Mouse (Mus musculus) lung, postnatal 4 days (tissue): ENCODE data around the gene Igf2bp3.
"Not testable (repeated sequence)": the region's sequence is repeated elsewhere in the genome, so short reads cannot be mapped to it uniquely, and the experiment has no call there.

ENCODE experiments used
- DNase-seq, 2 experiments: peaks; one replicate each; pipeline ENCODE4 v3.0.0; 2021

The Igf2bp3 gene

DNA sequence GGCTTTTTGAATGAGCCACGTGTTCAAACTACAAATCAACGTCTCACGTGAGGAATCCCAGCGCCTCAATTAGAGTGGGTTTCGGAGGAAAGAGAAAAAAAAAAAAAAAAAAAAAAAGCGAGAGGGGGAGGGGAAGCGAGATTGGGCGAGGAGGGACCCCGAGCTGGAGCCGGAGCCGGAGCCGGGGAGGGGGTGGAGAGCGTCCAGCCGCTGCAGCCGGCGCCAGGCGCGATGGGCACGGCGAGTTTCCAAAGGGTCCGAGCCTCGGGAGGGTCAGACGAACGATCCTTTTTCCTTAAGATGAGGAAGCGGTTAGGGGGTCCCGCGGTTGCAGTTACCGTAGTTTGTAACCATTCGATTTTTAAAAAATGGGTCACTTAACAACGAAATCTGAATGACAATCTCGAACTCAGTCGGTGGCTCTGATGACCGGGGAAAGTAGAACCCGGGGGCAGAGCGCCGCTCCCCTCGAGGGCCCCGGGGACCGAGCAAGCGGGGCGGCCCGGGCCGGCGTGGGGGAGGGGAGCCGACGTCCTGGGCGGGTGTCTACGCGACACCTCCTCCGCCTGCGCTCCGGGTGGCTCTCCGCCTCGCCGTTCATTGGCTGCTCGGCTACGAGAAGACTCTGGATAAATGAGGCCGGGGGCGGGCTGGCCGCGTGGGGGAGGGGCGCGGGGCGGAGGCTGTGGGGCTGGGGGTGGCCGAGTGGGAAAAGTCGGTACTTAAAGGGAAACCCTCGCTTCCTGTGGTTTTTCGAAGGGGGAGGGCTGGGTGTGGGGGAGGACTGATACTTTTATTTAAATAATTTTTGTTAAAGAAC, at the start of gene Igf2bp3:
TSS of gene Igf2bp3 (minus strand) at position 30 of the 820 bp plus-strand sequence.
- peak; percentile 89 to 93 for DNase-seq

DNA sequence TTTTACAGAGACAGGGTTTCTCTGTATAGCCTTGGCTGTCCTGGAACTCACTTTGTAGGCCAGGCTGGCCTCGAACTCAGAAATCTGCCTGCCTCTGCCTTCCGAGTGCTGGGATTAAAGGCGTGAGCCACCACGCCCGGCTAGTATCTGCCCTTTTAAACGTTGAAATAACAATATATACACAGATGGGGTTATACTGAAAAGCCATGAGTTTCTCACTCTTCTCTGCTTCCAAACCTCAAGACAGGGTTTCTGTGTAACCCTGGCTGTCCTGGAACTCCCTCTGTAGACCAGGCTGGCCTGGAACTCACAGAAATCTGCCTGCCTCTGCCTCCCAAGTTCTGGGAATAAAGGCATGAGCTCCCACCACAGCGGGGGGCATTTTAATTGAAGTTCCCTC, 49.7 kb upstream of the Igf2bp3 start:
- DNase-seq: not testable (repeated sequence)

DNA sequence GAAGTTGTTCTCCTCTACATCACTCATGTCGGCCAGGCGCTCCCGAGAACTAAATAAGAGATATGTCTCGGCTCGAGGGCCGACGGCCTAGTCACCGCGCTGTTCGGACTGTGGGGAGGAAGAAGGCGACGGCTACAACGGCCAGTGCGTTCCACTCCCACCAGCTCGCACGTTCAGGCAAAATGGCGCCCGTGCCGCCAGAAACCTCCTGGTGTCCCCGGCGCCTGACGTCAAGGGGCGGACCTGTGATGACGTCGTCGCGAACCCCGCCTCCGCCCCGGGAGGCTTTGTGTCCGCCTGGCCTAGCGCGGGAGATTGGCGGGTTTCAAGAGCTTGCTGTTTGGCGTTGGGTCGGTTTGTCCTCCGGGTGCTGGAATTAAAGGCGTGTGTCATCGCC, 49.1 kb upstream of the Igf2bp3 start, which contains the start of gene Tra2a:
TSS of gene Tra2a (minus strand) at position 187 of the 397 bp plus-strand sequence.
- DNase-seq: peak; percentile 98

DNA sequence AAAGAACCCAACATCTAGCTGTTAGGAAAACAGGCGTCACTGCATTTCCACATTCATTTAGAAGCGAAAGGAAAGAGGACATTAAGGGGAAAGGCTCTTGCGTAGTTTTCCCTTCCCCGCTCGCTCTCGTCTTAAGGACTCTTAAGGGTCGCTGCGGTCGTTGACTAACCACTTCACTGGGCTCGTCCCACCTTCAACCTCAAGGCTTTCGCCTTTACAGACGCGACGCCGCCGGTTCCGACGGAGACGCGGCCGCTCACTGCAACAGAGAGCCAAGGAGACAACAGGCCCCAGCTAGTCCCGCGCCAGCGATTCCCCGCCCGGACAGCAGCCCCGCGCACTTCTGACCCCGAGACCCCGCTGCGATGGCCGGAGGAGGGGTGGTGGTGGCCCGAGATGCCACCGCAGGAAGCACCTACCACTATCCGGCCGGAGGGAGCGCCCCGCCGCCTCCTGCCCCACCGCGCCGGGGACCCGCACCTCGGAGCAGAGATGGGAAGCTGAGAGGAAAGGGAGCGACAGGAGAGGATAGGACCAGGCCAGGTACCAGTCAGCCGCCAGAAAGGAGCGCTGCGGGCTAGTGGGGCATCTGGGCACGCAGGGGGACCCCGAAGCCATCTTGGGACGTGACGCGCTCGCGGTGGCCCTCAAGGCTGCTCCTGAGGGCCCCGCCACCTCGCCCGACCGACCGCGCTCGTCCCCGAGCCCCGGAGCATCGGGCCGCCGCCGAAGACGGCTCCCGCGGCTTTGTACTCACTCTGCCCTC, 48.5 kb upstream of the Igf2bp3 start:
- peak; percentile 73 to 83 for DNase-seq

DNA sequence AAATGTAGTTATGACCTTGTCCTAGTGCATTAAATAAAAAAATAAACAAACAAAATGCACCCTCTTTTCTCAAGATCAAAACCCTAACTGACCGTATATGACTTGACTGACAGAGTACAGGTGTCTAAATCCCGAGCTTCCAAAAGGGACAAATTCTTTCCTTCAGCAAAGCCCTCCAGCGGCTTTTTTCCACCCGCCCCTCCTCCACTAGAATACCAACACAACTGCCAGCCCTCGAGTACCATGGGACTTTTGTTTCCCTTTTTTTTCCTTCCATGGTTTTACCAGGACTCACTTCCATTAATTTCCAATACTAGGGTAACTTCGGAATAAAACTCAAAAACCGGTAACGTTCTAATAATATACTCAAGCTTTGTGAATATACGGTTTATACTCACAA, 47.7 kb upstream of the Igf2bp3 start:
- no peak for DNase-seq

DNA sequence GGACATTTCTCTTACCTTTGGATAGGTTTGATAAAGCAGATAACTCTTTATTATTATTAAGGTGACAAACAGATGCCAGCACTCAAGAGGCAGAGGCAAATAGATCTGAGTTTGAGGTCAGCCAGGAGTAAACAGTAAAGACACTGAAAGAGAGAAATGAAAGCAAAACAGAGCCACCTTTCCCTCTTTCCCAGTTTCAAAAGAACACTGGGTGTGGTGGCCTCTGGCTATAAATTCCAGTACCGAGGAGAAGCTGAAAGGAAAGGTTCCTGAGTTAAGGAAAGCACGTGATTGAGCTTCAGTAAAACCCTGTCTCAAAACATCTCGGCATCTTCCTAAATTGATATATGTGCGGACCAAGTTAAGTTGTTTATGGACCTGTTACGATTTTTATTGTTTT, 45.0 kb upstream of the Igf2bp3 start:
- DNase-seq: no peak

DNA sequence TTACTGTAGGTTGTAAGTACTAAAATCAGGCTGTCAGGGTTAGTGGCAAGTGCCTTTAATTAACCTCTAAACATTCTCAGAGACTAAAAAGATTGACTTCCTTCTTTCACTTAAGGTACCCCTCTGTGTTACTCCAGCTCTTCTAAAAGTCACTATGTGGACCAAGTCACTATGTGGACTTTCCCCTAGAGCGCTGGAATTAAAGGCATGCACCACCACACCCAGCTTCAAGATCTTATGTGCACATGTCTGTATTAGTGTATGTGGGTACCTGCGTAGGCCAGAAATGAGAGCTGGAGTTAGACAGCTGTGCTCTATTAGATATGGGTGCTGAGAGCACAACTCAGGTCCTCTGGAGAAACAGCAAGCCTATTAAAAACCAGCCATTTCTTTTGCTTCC, 43.1 kb upstream of the Igf2bp3 start:
- DNase-seq: no peak

DNA sequence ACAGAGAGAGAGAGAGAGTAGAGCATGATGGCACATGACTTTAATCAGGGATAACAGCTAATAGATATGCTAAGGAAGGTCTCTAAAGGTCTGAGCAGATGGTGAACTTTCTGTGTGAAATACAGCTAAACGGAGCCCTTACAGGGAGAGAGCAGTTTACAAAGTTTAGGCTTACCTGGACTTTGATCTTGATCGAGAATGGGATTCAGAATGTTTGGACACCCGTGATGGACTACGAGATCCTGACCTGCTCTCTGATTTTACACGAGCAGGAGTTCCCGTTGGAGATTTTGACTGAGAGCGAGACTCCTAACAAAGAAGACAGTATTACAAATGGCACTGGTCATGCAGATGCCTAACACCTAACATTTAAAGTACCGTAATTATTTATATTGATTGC, 37.5 kb upstream of the Igf2bp3 start:
- no peak for DNase-seq

DNA sequence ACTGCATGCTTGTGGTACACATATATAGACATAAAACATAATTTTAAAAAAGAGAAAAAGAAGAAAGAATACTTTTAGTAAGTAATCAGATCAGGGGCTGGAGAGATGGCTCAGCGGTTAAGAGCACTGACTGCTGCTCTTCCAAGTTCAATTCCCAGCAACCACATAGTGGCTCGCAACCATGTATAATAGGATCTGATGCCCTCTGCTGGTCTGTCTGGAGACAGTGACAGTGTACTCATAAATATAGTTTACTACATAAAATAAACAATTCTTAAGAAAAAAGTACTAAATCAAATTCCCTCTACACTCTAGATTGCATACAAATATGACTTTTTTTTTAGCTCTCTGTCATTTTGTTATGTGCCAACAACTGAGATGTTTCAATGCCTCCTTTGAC, 36.4 kb upstream of the Igf2bp3 start:
- no peak for DNase-seq

DNA sequence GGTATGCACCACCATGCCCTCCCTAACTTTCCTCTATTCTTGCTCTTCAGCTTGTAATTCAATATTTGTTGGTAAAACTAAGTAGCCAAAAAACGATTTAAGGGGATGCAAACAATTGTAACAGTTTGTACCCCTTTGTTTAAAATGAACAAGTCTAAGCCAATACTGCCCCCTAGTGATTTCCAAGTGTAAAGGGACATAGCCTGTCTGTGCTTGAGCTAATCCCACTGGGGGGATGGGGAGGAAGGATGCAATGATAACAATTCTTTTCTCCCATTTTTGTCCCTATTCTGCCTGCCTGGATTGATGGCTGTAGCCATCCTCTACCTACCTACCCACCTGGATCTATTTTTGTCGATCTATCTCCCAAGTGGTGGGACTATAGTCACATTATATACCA, 32.5 kb upstream of the Igf2bp3 start:
- no peak for DNase-seq

DNA sequence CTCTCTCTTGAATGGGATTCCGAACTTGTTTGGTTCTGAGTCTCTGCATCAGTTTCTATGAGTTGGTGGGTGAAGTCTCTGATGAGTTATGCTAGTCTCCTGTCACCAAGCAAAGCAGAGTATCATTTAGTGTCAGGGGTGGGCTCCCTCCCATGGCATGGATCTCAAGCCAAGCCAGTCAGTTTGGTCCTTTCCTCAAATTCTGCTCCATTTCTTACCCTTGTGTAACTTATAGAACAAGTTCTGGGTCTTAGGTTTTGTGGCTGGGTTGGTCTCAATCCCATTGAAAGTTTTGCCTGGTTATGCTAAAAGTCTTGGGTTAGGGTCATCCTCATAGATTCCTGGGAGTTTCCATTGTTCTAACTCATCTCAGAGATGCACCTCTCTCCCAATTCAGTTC, 27.6 kb upstream of the Igf2bp3 start:
- DNase-seq: no peak

DNA sequence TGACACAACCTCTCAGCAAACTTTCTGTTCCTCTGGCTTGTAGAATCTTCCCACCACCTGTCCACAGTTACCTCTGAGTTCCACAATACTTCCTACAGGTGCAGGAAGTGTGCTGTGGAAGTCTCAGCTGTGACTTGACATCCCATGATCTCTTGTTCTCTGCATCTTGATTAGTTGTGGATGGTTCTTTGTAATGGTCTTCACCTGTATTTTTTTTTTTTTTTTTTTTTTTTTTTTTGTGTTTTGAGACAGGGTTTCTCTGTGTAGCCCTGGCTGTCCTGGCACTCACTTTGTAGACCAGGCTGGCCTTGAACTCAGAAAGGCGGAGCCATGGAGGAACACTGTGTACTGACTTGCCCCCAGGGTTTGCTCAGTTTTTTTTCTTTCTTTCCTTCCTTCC, 26.8 kb upstream of the Igf2bp3 start:
- DNase-seq: no peak

DNA sequence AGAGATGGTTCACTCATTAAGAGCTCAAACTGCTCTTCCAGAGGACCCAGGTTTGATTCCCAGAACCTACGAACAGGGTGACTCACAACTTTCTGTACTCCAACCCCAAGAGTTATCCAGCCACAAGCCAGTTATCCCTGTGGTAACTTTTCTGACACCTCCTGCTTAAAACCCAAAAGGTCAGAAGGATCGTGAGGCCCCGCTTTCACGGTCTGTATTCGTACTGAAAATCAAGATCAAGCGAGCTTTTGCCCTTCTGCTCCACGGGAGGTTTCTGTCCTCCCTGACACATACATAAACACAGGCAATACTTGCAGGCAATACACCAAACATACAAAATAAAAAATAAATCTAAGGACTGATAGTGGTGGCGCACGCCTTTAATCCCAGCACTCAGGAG, 21.6 kb upstream of the Igf2bp3 start:
- peak; percentile 95 to 100 for DNase-seq

DNA sequence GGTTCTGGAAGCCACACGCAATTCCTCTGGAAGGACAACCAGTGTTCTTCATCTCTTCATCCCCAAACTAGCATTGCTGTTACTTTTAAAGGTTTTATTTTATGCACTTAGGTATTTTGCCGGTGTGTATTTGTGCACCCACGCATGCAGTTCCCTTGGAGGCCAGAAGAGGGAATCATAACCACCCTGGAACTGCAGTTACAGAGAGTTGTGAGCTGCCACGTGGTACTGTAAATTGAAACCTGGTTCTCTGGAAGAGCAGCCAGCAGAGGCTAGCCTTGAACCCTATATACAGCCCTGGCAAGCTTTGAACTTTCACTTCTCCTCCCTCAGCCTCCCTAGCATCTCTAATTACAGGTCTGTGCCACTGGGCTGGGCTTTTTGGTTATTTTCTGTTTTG, 18.6 kb upstream of the Igf2bp3 start:
- peak in 1 of 2 experiments; percentile 45 for DNase-seq

DNA sequence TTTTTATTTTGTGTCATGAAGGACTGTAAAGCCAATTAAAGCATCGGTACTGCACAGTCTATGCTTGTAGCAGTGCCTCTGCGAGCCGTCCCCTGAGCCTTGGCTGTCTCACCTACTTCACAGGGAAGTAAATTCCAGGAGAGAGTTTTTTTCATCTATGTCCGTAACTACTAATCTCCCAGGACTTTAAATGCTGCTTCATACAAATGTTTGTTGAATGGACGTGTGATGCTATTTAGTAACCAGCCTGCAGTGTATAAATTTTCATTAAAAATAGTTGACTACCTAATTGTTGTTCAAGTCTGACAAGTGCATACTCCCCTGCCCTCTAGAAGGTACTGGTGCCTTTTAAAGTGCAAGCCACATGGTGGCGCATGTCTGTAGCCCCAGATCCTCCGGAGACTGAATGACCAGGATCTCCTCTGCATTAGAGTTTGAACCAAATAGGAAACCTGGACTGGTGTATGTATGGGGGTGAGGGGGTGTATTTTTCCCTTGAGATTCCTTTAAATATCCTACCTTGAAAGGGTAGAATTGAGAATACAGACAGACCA, 13.4 kb upstream of the Igf2bp3 start:
- DNase-seq: peak; percentile 44 to 55

DNA sequence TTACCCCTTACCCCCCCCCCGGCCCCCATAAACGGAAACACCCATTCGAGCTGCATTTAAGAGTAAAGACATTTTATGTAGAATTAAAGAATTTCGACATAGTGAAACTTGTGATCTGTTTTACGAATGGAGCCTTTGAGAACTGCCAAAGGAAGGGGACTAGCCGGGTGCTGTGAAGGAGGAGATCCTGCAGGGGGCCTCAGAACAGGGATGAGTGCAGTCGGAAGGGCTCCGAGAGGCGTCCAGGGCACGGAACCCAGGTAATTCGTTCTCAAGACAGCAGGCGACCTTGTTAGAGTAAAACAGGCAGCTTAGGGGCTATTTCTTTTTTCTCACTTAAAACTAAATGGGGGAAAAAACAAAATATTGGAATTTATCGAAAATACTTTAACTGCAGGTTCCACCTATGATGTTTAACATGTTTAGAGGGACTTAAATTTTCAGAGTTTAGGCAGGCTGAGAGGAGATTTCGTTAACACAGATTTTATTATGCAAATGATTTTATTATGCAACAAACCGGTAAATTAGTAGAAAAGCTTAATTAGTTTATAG, 12.5 kb upstream of the Igf2bp3 start:
- peak; percentile 37 to 64 for DNase-seq

DNA sequence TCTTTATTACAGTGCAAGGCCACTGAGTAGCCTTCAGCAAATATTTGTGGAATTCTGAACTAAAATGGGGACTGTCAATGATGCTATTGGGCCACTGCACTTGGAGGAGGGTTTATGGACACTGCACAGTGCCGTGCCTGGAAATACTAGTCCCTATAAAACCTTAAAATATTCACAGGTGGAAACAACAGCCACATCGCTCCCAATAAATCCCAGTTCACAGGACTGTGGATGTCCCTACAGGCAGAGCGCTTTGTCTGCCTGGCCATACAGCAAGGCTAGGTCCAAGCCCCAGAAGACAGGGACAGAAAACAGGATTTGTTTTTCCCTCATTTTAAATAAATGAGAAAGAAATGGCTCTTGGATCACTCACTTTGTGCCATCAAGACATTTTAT, 11.0 kb upstream of the Igf2bp3 start:
- DNase-seq: no peak

DNA sequence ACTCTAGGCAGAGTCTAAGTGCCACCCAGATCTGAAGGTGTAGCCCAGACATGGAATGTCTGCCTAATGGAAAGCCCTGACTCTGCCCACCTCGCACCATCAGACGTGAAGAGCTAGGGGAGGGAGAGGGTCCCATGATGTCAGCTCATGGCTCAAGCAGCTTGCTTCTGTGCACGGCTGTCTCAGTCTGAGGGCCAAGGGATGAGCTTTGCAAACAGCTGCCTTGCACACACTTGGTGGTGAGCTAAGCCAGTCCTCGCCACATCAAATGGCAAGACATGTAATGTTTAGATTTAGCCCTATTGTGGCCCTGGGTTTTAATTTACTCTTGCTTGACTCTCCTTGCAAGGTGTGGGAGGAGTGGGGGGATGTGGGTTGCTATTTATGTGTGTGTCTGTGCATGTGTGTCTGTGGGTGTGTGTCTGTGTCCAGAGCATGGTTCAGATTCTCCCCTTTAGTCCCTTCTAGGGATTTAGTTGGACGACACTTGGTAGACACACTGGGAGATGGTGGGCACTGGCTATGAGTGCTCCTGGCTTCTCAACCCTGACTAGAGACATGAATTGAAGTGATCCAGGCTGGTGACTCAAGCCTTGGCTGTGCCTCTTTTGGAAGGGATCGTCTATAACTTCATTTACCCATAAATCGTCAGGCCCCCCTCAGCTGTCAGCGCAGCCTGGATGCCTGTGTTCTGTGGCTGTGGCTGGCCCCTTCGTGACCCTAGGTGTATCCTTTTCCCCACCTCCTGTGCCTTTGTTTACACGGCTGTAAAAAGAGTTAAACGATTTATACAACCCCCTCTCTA, 10.4 kb upstream of the Igf2bp3 start:
- no peak for DNase-seq

DNA sequence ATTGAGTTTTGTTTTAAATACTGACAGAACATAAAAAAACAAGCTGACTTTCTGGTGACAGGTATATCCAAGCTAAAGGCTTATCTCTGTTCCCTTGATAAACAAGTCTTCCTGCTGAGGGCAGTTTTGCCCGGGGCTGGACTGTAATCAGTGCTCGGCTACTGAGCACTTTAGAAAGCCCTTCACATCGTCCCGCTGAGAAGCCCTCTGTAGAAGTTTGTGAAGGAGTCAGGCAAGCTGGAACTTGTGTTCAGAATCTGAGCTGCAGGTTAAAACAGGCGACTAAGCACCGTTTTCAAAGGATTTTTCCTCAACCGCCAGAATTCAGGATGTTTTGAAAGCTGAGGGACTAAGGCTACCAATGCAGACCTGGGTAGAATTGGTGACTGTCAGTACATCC, 7.1 kb upstream of the Igf2bp3 start:
- peak in 1 of 2 experiments; percentile 10 for DNase-seq

DNA sequence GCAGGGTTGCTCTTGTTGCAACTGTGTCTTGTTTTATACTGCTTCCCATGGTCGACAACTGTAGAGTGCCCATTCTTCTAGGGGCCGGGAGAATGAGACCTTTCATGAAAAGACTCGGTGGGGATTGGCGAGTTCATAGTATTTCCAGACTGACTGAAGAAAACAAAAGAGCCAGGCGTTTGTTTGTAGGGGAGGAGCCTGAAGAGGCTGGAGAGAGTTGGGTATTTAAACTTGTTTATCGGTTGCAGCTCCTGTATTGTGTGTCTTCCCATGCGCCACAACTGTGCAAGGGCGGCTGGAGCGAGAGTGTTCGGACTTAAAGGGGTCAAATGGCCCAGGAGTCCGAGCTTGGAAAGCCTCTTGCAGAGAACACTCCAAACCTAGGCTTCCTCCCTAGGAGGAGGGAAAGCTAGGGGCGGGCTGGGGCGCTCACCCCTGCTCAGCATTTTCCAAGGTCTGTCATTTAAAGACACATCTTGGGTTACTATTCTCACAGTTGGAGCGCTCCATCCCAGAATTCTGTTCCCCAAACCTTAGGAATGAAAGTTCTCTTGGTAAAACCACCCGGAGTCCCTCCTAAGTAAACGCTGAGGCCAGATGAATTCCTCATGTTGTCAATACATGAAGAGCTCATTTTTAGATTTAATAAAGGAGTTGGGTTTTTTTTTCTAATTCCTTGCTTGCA, 5.3 kb upstream of the Igf2bp3 start:
- peak; percentile 10 to 21 for DNase-seq

DNA sequence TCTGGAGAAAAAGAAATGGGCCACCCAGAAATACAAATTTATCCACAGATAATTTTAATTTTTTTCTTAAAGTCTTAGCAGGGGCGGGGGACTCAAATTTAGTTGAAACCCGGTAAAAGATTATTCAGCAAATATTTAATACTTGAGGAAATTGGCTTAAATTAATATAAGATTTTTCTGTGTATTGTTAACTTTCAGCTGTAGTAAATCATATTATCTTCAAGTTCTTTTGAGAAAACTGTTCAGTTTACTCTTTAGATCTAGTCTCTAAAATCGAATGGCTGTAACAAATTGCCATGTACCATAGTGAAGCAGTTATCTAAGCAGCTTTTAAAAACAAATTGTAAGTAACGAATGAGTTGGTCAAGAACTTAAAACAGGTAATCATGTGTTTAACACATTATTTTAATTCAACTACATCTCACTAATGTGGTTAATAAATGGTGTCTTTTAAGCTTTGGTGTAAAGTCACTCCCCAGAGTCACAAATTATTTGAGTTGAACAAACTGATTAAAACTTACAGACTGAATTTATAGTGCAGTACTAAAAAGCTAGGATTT, 4.3 kb upstream of the Igf2bp3 start:
- DNase-seq: no peak
